Mouse (Mus musculus): Measurements from ENCODE around the gene Fscn2.
"Not testable (repeated sequence)": the region's sequence is repeated elsewhere in the genome, so short reads cannot be mapped to it uniquely, and the experiment has no call there.

The Fscn2 gene

GRCm38 (mm10) chr11:120346383-120347034, 14.8 kb upstream of the Fscn2 start:
- peak; percentile 11 for DNase-seq (ENCODE audit: low spot score)

- no peak for DNase-seq (ENCODE audit: low spot score)
These were observed 14.0 kb upstream of the Fscn2 start for GRCm38 (mm10) chr11:120347301-120347700.

GRCm38 (mm10) chr11:120347791-120348683, 13.3 kb upstream of the Fscn2 start, which contains the start of gene Actg1:
Actg1 (minus strand) TSS chr11:120348542.
- DNase-seq (ENCODE audit: low spot score) = peak; percentile 87

- peak; percentile 61 for DNase-seq (ENCODE audit: low spot score)
These were observed 12.5 kb upstream of the Fscn2 start for GRCm38 (mm10) chr11:120348684-120349370.

GRCm38 (mm10) chr11:120349371-120349985, 11.9 kb upstream of the Fscn2 start:
- DNase-seq (ENCODE audit: low spot score) = no peak

- DNase-seq (ENCODE audit: low spot score) = peak; percentile 80
These were observed 11.2 kb upstream of the Fscn2 start for GRCm38 (mm10) chr11:120349986-120350702.

- DNase-seq (ENCODE audit: low spot score) = no peak
These were observed 10.6 kb upstream of the Fscn2 start for GRCm38 (mm10) chr11:120350711-120351110.

GRCm38 (mm10) chr11:120351250-120352092, 9.9 kb upstream of the Fscn2 start:
- no peak for DNase-seq (ENCODE audit: low spot score)

- DNase-seq (ENCODE audit: low spot score) = not testable (repeated sequence)
These were observed 9.3 kb upstream of the Fscn2 start for GRCm38 (mm10) chr11:120352093-120352350.

- no peak for DNase-seq (ENCODE audit: low spot score)
These were observed 8.6 kb upstream of the Fscn2 start for GRCm38 (mm10) chr11:120352571-120353290.

GRCm38 (mm10) chr11:120353500-120354303, 7.6 kb upstream of the Fscn2 start:
- peak; percentile 67 for DNase-seq (ENCODE audit: low spot score)

GRCm38 (mm10) chr11:120354304-120355276, 6.7 kb upstream of the Fscn2 start:
- DNase-seq (ENCODE audit: low spot score) = no peak

GRCm38 (mm10) chr11:120355277-120356039, 5.9 kb upstream of the Fscn2 start:
- DNase-seq (ENCODE audit: low spot score) = no peak

- no peak for DNase-seq (ENCODE audit: low spot score)
These were observed 5.0 kb upstream of the Fscn2 start for GRCm38 (mm10) chr11:120356319-120356840.

- DNase-seq (ENCODE audit: low spot score) = no peak
These were observed 4.4 kb upstream of the Fscn2 start for GRCm38 (mm10) chr11:120356900-120357299.

- peak; percentile 84 for DNase-seq (ENCODE audit: low spot score)
These were observed 3.4 kb upstream of the Fscn2 start for GRCm38 (mm10) chr11:120357791-120358401.

GRCm38 (mm10) chr11:120359391-120359790, 1.9 kb upstream of the Fscn2 start:
- DNase-seq (ENCODE audit: low spot score) = no peak

Data from layer of hippocampus, adult 11-12 months (tissue).